Mouse (Mus musculus) A20 (cell line): ENCODE measurements at regions not wholly inside any gene's neighbourhood (a gene's known extent, or its start where the extent isn't known, plus 50 kb on each side); places are given as distances from the start of the nearest gene placed in this dataset.

ENCODE experiments used
- DNase-seq: peaks from one replicate; pipeline ENCODE4 v3.0.0-alpha.2; 2011; ENCODE audit warnings: low read depth, low spot score

DNA sequence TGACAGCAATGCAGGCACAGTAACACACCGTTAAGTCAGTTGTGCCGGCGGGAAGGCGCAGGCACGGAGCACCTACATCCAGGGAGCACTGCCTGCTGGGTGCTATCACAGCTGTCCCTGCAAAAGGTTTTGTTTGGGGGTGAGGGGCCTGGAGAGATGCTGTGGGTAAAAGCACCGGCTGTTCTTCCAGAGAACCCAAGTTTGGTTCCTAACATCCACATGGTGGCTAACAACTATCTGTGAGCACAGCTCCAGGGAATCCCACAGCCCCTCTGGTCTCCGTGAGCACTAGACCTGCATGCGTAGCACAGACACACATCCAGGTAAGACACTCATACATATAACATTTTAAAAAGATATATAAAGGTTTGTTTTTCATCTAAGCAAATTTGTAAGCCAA is 72.0 kb upstream of the Slc38a4 start:
- DNase-seq: no peak

DNA sequence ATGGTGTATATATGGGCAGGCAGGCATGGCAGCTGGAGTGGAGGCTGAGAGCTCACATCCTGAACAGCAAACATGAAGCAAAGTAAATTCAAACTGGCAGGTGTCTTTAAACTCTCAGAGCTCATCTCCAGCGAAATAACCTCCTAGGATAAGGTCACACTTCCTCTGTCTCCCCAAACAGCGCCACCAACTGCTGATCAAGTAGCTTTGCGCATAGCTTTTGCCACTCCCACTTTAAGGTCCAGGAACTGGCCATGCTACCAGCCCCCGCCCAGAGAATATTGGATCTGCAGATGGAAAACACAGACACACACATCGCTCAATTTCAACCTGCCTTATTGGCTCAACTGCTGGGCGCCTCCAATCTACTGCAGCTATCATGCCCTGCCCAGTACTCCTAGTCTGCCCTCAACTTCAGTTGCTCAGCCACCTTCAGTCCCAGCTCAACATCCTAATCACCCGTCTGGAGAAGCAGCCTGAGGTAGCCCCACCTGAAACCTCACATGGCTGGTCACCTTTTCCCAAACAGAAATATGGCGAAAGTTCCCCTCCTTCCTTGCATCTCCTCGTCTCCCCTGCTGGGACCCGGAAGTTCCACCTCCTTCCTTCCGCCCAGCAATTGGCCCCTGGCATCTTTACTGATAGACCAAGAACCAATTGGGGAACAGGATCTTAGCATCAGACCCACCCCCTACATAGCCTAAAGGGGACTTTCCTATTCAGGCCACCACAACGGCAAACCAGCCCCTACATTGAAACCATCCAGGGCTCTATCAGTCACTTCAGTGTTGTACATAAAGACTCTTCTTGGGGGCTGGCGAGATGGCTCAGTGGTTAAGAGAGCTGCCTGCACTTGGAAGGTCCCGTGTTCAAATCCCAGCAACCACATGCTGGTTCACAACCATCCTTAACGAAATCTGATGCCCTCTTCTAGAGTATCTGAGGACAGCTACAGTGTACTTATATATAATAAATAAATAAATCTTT is 70.4 kb upstream of the Slc38a4 start:
- DNase-seq: peak; percentile 92

GRCm38 (mm10) chr15:97122263-97122662 is 66.5 kb upstream of the Slc38a4 start:
- DNase-seq: no peak

- DNase-seq: no peak
Measured at GRCm38 (mm10) chr15:97112452-97113200, 56.9 kb upstream of the Slc38a4 start.

- no peak for DNase-seq
Measured at GRCm38 (mm10) chr15:97111320-97112192, 55.8 kb upstream of the Slc38a4 start.

- DNase-seq: no peak
Measured at GRCm38 (mm10) chr15:97107779-97108178, 52.0 kb upstream of the Slc38a4 start.

DNA sequence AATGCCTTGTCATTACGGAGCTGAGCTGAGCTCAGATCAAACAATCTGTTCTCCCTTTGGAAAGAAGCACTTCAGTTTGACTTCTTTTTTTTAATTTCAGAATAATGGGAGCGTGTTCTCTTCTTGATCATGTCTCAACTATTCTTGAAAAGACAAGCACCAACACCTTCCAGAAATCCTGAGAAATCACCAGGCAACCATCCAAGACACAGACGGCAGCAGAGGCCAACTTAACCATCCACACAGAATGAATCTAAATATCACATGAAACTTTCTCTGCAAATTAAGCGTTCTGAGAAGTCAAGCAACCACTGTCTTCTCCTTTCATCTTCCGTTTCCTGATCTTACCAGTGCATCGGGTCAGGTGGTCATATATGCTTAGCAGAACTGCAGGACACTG is 50.8 kb upstream of the Slc38a4 start:
- DNase-seq: no peak
